Mouse (Mus musculus) thymus, adult 18-20 months (tissue): ENCODE measurements around the gene Tas2r140.

Experiments
- DNase-seq, 2 experiments: peaks; one replicate each; pipeline ENCODE4 v3.0.0; 2022; ENCODE audit warnings: mixed read lengths in 2 of 2

Tas2r140 gene

DNA sequence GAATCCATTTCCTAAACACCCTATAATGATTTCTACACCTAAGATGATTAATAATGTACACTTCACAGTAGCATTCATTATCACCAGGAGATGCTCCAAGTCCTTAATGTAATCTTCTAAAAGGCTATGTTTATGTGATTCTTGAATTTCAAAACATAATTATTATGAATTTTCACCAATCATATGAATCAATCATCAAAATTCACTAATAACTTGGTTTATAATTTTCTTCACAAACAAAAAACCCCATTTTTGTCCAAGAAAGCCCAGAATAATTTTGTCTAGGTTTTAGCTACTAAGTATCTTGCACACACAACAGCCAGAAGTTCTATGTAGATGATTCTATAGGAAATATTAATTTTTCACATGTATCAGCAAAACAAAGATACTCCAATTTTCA is at the start of gene Tas2r140:
TSS of gene Tas2r140 (minus strand) at position 101 of the 400 bp plus-strand sequence.
- no peak for DNase-seq

DNA sequence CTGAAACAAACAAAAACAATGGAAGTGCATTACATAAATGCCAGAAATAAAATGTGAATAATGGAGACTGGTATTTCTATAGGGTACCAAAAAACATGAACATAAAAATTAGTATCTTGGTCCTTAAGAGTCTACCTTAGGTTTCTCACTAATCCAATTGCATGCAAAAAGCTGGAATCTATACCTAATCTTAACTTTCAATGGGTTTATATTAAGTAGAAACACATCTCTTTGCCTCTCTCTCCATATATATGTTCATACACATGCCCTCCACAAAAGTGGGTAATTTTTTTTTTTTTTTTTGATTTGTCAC is 48.9 kb upstream of the Tas2r140 start, which contains the start of gene Smim10l1:
TSS of gene Smim10l1 (plus strand) at position 301 of the 313 bp plus-strand sequence.
- DNase-seq: no peak

DNA sequence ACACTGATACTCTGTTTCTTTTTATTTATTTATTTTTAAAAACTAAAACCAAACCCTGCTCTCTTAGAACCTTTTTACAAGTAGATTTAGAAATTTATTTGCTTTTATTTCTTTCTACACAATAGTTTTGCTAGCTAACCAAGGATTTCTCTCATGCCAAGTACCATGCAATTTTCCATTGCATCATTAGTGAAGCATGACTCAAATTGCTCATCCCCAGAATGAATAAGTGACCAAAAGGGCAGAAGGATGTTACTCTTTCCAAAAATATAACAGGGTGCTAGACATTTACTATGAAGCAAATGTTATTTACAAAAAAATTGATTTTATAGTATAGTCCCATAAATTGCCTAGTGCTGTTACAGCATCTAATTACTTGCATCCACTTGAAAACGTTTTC is 46.8 kb upstream of the Tas2r140 start:
- DNase-seq: no peak

DNA sequence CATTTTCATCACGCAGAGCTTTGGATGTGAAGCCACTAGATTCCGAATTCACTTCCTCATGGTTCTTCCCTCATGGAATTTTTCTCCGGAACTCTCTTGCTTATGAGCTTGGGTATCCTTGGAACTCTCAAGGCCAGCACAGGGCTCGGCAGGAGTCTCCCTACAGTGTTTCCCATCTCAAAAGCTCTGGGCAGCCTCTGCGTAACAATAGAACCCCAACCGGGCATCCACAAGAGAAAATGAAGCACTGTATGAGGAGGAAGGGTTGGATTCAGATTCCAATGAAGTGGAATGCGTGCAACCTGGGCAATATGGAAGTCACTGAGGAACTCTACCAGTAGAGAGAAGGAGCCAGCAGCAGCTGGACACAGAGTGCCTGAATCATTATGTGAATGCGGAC is 36.6 kb upstream of the Tas2r140 start:
- DNase-seq: no peak

DNA sequence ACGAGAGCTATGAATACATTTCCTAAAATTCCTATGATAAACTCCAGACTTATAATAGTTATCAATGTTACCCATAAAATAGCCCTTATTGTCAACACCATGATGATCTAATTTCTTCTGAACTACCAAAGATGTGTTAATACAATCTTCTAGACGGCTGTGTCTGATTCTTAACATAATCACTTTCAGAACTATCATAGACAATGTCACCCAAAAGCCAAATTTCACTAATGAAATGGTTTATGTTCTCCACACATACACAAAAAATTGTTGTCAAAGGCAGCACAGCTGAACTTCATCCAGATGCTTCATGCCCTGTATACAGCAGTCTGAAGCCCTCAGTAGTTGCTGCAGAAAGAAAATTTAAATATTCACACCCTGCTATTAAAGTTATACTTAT is 18.6 kb downstream of the Tas2r140 start, which contains the start of gene Tas2r103:
TSS of gene Tas2r103 (minus strand) at position 101 of the 400 bp plus-strand sequence.
- DNase-seq: no peak
